Mouse (Mus musculus): ENCODE data around the gene Rcbtb2.
A peak's percentile ranks its signal among the peaks of the same experiment; 100 is the strongest.

The Rcbtb2 gene

GRCm38 (mm10) chr14:73217062-73217461 is 94.2 kb downstream of the Rcbtb2 start:
- peak; percentile 46 for DNase-seq

- no peak for DNase-seq
Observed at GRCm38 (mm10) chr14:73222316-73222970, 99.6 kb downstream of the Rcbtb2 start.

GRCm38 (mm10) chr14:73226346-73226745 is 103.5 kb downstream of the Rcbtb2 start:
- peak; percentile 39 for DNase-seq

GRCm38 (mm10) chr14:73226849-73227248 is 104.0 kb downstream of the Rcbtb2 start:
- DNase-seq: no peak

- no peak for DNase-seq
Observed at GRCm38 (mm10) chr14:73231286-73231982, 108.6 kb downstream of the Rcbtb2 start.

GRCm38 (mm10) chr14:73234468-73235031 is 111.7 kb downstream of the Rcbtb2 start:
- DNase-seq: no peak

- no peak for DNase-seq
Observed at GRCm38 (mm10) chr14:73237848-73238321, 115.0 kb downstream of the Rcbtb2 start, which contains the start of gene Lpar6. Gene Lpar6 (plus strand): TSS chr14:73237895.

GRCm38 (mm10) chr14:73238498-73239250 is 115.8 kb downstream of the Rcbtb2 start:
- no peak for DNase-seq

GRCm38 (mm10) chr14:73239291-73239690 is 116.5 kb downstream of the Rcbtb2 start:
- no peak for DNase-seq

GRCm38 (mm10) chr14:73239857-73240256 is 117.0 kb downstream of the Rcbtb2 start:
- DNase-seq: no peak

- DNase-seq: no peak
Observed at GRCm38 (mm10) chr14:73244061-73244597, 121.3 kb downstream of the Rcbtb2 start.

GRCm38 (mm10) chr14:73250056-73250455 is 127.2 kb downstream of the Rcbtb2 start:
- DNase-seq: no peak

- DNase-seq: no peak
Observed at GRCm38 (mm10) chr14:73252276-73252675, 129.4 kb downstream of the Rcbtb2 start.

- no peak for DNase-seq
Observed at GRCm38 (mm10) chr14:73253453-73254251, 130.8 kb downstream of the Rcbtb2 start.

GRCm38 (mm10) chr14:73254412-73254811 is 131.6 kb downstream of the Rcbtb2 start:
- DNase-seq: no peak

GRCm38 (mm10) chr14:73255426-73255970 is 132.7 kb downstream of the Rcbtb2 start:
- no peak for DNase-seq

GRCm38 (mm10) chr14:73257348-73257747 is 134.5 kb downstream of the Rcbtb2 start:
- DNase-seq: no peak
